Mouse (Mus musculus) erythroblast, embryonic 14.5 days (primary cell): Measurements from ENCODE around the gene Gon4l. TPM values are rescaled to one million over a fixed set of nuclear protein-coding genes. Genes with fewer than 3 reads are reported as not detected.
"Not testable (repeated sequence)": the region's sequence is repeated elsewhere in the genome, so short reads cannot be mapped to it uniquely, and the experiment has no call there.

Experiments
- H3K27me3 ChIP-seq: 2 replicates; pipeline ENCODE4 v1.6.1; 2012; ENCODE audit warnings: inconsistent platforms; ENCODE audit not compliant: control insufficient read depth
- H3K36me3 ChIP-seq: 2 replicates; pipeline ENCODE4 v1.6.1; 2012; ENCODE audit warnings: mild to moderate bottlenecking, inconsistent platforms; ENCODE audit not compliant: control insufficient read depth
- H3K4me1 ChIP-seq: 2 replicates; pipeline ENCODE4 v1.6.1; 2012; ENCODE audit warnings: inconsistent platforms; ENCODE audit not compliant: control insufficient read depth
- H3K4me3 ChIP-seq: replicated peaks from 2 replicates; pipeline ENCODE3; 2012; ENCODE audit warnings: moderate library complexity, mild to moderate bottlenecking, inconsistent platforms
- H3K9me3 ChIP-seq: 2 replicates; pipeline ENCODE4 v1.6.1; 2012; ENCODE audit warnings: low read length, inconsistent platforms, mixed read lengths; ENCODE audit not compliant: control insufficient read depth
- GATA1 ChIP-seq: IDR thresholded peaks from 2 replicates; pipeline ENCODE4 v1.6.1; 2012; ENCODE audit warnings: low read length, inconsistent platforms, mixed read lengths
- TAL1 ChIP-seq: IDR thresholded peaks from 3 replicates; pipeline ENCODE4 v1.6.1; 2012; ENCODE audit warnings: low read length, inconsistent platforms, mixed read lengths
- polyA plus RNA-seq: library from polyadenylated mRNA; stranded (reverse); fragments of >175 nt; gene quantifications from 2 replicates; pipeline ENCODE4 v1.2.3, GENCODE M21; 2012

Gene Gon4l
- polyA plus RNA-seq, 1 experiment, result 1.1 TPM

DNA sequence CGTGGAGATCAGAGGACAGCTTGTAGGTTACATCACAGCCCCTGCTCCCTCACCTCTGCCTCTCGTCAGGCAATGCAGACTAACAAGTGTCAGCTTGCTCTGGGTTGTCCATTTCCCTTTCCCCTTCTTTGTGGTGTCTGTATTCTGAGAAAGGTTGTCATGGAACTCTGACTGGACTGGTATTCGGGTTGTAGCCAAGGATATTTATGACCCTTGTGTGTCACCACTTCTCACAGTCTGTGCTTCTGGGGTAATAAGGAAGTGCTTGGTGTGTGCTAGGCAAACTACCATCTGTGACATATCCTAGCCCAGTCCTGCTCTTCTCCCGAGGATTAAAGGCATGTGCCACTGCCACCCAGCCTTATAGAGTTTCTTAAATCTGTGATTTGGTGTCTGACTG lies 14.1 kb downstream of the Gon4l start:
- Histone ChIP-seq H3K4me3 (no peak overlapping the region), H3K9me3 (no peaks in the 10 kb centered on the region), H3K27me3 (no peaks in the 10 kb centered on the region), H3K4me1 (no peaks in the 10 kb centered on the region), H3K36me3 (peaks cover 43% of the 10 kb centered on the region)
- TF ChIP-seq GATA1 (no peak), TAL1 (no peak)

DNA sequence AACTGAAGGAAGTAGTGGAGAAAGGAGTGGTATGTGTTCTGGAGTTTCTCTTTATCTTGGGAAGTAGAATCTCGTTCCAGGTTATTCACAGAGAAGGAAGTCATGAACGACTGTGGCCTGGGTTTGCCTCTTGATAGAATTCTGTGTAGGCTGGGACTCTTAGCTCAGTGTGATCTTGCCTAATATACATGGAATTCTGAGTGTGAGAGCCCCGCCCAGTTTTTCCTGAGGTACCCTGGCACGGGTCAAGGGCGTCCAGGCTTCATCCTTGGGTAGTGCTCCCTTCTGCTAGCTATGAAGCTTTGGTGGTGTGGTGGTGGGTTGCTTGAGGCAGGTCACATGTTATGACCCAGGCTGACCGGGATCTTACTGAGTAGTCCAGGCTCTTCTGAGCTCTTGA lies 20.8 kb downstream of the Gon4l start:
- Histone ChIP-seq H3K4me1 (no peaks in the 10 kb centered on the region), H3K27me3 (no peaks in the 10 kb centered on the region), H3K4me3 (no peak overlapping the region), H3K9me3 (no peaks in the 10 kb centered on the region), H3K36me3 (peaks cover 80% of the 10 kb centered on the region)
- no peak for TF ChIP-seq GATA1
- TF ChIP-seq TAL1, result no peak

DNA sequence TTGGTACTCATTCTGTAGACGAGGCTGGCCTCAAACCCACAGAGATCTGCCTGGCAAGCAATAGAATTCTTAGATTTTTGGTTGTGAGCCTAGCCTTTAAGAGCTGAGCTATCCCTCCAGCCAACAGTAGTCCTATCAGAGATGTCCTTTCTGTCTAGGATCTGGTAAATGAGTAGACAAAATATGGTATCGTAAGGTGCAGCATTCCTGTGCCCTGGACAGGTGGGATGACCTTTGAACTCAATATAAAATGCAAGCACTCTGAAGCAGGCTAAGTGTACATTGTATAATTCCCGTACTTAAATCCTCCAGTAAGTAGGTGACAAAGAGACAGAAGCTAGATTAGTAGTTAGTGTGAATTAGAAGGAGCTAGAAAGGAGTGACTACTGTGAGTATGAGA lies 27.1 kb downstream of the Gon4l start:
- TF ChIP-seq TAL1 (no peak), GATA1 (no peak)
- Histone ChIP-seq H3K36me3 (peaks cover 91% of the 10 kb centered on the region), H3K9me3 (no peaks in the 10 kb centered on the region), H3K27me3 (no peaks in the 10 kb centered on the region), H3K4me1 (no peaks in the 10 kb centered on the region), H3K4me3 (no peak overlapping the region)

DNA sequence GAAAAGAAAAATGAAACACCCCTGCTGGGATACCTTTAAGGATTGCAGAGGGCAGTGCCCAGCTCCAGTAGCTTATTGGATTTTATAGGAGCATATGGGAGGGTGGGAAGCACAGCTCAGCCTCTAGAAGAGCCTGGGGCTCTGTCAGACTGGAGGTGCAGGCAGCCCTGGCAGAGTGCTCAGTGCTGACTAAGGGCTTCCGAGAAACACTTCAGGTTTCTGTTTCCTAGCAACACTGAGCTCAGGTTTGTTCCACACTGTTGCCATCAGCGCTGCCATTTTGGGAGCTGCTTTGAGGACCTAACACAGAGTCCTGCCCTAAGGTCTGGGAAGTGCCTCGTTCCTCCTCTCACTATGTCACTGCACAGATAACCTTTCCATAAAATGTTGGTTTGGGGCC lies 31.7 kb downstream of the Gon4l start:
- not testable (repeated sequence) for H3K4me1 ChIP-seq, H3K4me3 ChIP-seq, H3K9me3 ChIP-seq, H3K27me3 ChIP-seq
- H3K36me3 ChIP-seq, result peaks cover 45% of the 10 kb centered on the region

DNA sequence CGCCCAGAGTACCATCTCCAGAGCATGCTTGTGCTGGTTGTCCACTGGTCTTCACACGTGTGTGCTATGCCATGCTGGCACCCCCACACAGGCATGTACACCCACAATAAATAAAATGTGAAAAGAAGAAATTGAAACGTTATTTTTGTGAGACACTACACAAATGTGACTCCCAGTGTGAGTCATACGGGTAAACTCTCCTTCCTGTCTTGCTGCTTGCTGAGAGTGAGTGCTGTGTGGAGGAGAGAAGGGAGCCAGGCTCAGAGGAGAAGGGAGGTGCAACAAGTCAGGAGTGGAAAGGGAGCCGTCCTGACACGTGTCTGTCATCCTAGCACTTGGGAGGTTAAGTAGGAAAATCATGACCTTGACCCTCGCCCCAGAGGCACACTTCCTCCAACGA lies 32.1 kb downstream of the Gon4l start:
- peaks cover 41% of the 10 kb centered on the region for H3K36me3 ChIP-seq
- H3K9me3 ChIP-seq, H3K4me3 ChIP-seq, H3K4me1 ChIP-seq, H3K27me3 ChIP-seq: not testable (repeated sequence)

DNA sequence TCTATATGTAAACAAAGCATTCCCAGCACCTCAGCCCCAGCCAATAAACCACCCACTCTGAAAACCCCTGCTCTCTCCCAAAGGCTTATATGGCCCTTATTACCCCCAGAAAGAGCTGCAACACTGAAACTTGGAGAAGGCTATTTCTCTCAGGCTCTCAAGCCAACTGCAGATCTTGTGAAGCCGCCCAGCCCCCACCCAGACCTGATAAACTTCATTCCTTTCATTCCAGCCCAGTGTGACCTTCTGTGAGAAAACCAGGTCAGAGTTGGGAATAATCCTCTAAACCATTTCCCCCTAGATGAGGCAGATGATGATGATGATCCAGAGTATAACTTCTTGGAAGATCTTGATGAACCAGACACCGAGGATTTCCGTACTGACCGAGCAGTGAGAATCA lies 33.4 kb downstream of the Gon4l start:
- not testable (repeated sequence) for H3K9me3 ChIP-seq, H3K27me3 ChIP-seq, H3K4me1 ChIP-seq, H3K4me3 ChIP-seq
- H3K36me3 ChIP-seq, result peaks cover 28% of the 10 kb centered on the region

DNA sequence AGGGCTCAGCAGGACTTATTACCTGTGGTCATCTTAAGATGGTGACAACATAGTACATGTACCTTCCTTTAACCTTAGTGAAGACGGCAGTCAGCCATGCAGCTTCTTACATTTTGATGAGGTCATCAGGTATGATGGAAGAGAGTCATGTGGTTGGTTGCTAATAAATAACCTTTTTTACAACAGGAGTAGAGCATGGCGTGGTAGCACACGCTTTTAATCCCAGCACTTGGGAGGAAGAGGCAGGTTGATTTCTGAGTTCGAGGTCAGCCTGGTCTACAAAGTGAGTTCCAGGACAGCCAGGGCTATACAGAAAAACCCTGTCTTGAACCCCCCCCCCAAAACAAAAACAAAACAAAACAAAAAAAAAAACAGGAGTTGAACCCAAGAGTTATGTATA lies 47.5 kb downstream of the Gon4l start:
- H3K4me3 ChIP-seq, H3K27me3 ChIP-seq, H3K9me3 ChIP-seq, H3K36me3 ChIP-seq, H3K4me1 ChIP-seq: not testable (repeated sequence)

DNA sequence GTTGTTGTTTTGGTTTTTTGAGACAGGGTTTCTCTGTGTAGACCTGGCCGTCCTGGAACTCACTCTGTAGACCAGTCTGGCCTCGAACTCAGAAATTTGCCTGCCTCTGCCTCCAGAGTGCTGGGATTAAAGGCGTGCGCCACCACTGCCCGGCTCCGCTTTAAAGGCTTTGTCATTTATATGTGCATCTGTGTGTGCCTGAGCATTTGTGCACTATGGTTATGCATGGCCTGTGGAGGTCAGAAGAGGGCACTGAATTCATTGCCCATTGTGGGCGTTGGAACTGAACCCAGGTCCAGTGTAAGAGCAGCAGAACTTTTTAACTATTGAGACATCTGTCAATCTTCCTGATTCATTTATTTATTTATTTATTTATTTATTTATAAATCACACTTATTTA lies 58.0 kb downstream of the Gon4l start:
- not testable (repeated sequence) for H3K4me3 ChIP-seq, H3K9me3 ChIP-seq, H3K4me1 ChIP-seq, H3K27me3 ChIP-seq
- H3K36me3 ChIP-seq, result peaks cover 42% of the 10 kb centered on the region

DNA sequence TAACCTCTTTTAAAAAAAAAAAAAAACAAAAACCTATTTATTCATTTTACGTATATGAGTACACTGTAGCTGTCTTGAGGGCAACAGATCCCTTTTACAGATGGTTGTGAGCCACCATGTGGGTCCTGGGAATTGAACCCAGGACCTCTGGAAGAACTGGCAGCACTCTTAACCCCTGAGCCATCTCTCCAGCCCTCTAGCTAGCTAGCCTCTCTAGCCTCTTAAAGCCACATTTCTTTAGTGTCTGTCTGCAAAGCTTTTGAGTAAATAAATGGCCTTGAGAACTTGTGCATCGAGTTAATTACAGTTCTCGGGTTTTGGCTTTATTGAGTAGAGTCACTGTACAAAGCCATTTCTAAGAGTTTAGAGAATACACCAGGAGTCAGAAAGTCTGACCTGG lies 69.8 kb downstream of the Gon4l start:
- H3K36me3 ChIP-seq, result peaks cover 93% of the 10 kb centered on the region

DNA sequence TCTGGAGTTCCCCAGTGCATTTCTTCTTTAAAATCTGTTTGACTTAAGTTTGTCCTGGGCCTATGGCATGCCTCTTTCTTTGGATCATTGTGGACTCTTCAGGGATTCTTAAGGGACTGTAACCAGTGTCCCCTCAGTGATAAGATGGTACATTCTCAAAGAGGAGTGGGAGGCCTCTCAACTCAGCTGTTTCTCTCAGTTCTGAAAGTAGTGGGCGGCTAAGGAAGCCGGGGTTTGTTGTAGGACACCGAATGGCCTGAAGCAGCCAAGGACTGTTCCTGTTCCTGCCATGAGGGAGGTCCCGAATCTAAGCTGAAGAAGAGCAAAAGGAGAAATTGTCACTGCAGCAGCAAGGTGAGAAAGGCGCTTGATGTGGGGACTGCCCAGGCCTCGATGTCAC lies 70.2 kb downstream of the Gon4l start:
- H3K9me3 ChIP-seq, result no peaks in the 10 kb centered on the region
- H3K4me3 ChIP-seq, result no peak overlapping the region
- no peak for TF ChIP-seq GATA1
- no peak for TF ChIP-seq TAL1
- H3K27me3 ChIP-seq, result no peaks in the 10 kb centered on the region
- no peaks in the 10 kb centered on the region for H3K4me1 ChIP-seq
- peaks cover 97% of the 10 kb centered on the region for H3K36me3 ChIP-seq

More for the DNA sequence above, 69.8 kb downstream of the Gon4l start:
- H3K4me1 ChIP-seq, result no peaks in the 10 kb centered on the region
- H3K27me3 ChIP-seq, result no peaks in the 10 kb centered on the region
- no peak overlapping the region for H3K4me3 ChIP-seq
- H3K9me3 ChIP-seq, result no peaks in the 10 kb centered on the region
- no peak for TF ChIP-seq TAL1
- no peak for TF ChIP-seq GATA1

DNA sequence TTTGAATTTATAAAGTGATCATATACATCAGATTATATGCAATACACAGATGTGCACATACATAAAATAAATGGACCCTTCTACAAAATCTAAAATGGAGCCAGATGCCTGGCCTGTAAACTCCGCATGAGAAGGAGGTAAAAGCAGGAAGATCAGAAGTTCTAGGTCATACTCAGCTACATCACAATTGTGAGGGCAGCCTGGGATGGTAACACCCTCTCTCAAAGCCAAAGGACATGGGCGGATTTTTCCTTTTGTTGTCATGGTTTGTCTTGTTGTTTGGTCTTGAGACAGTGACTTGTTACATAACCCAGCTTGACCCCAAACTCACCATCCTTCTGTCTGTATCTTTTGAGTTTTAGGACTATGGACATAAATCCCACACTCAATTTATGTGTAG lies 70.7 kb downstream of the Gon4l start:
- Histone ChIP-seq H3K36me3 (peaks cover 97% of the 10 kb centered on the region), H3K4me1 (no peaks in the 10 kb centered on the region), H3K4me3 (no peak overlapping the region), H3K27me3 (no peaks in the 10 kb centered on the region), H3K9me3 (no peaks in the 10 kb centered on the region)
- no peak for TF ChIP-seq TAL1
- TF ChIP-seq GATA1, result no peak
